Comparison of ENCODE assay signal across 12 mouse cellular contexts in the genomic region with DNA sequence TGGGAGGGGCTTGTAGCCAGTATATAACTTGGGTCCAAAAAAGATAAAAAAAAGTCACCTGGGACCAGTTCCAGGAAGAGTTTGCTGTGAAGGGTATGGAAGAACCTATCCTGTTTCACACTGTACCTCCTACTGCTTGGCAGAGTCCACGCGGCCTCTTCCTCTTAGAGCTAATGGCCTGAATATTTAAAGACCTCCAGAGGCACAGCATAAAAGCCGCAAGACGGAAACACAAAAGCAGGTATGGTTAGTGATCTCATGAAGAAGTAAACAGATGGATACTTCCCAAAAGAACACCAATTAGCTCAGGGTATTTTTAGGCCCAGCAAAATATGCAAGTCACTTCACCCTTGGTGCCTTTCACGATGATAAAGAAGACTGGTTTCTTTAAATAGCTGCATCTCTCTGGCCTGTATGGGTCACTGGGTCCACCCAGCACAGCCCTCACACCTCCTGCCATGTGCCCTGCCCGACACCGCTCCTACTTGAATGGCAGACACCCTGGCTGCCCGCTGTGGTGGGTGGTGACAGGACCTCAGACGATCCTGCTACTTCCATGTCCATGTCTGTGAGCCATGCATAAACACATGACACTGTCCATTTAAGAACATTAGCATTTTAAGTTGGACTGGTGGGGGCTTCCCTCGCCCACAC. TPM values are rescaled to one million over a fixed set of nuclear protein-coding genes. Genes with fewer than 3 reads are reported as not detected.
A peak's percentile ranks its signal among the peaks of the same experiment; 100 is the strongest.
DNase-seq lines count a peak whose midpoint lies in the region; ATAC-seq and TF ChIP-seq lines count a peak whose summit lies in the region.
"Had no signal": no experiment of that assay in that cellular context is flagged by ENCODE, and none has a peak within 500 bp of the region (broad histone marks: within the 10 kb centered on the region; RNA-seq: fewer than 3 reads in every experiment).

No protein-coding gene starts in this region.

- H3K27ac ChIP-seq in forebrain, embryonic 12.5 days: no peak overlapping the region
- H3K27ac ChIP-seq in forebrain, embryonic 11.5 days (ENCODE audit: low read depth, low read length): no peak overlapping the region
- H3K27ac ChIP-seq in liver, embryonic 12.5 days: 0 out of 2 replicates have a peak overlapping the region, but pooled peaks have one; percentile 32
- no peak overlapping the region for H3K27ac ChIP-seq in liver, postnatal 0 days (ENCODE audit: low read depth)
- peak overlapping the region; percentile 93 for H3K27ac ChIP-seq in heart, adult 2 months
- H3K27ac ChIP-seq in liver, embryonic 13.5 days: no peak overlapping the region; the same call in 1 of the 2 replicates

- WGBS in forebrain, embryonic 12.5 days: 76% methylated on average over 10 of the region's 10 CpGs
- WGBS in forebrain, embryonic 11.5 days: 86% methylated on average over 10 of the region's 10 CpGs
- 69% methylated on average over 10 of the region's 10 CpGs for WGBS in liver, embryonic 12.5 days (ENCODE audit: insufficient replicate concordance)
- 71% methylated on average over 10 of the region's 10 CpGs for WGBS in liver, postnatal 0 days (ENCODE audit: insufficient replicate concordance)
- 63% methylated on average over 10 of the region's 10 CpGs for WGBS in heart, adult 2 months
- 59% methylated on average over 10 of the region's 10 CpGs for WGBS in liver, embryonic 13.5 days (ENCODE audit: insufficient replicate concordance)

- TF ChIP-seq CTCF in liver, postnatal 0 days (IDR thresholded peaks at IDR 0.05; ENCODE audit: low read depth): no peak
- no peak for TF ChIP-seq CTCF in heart, adult 2 months (IDR thresholded peaks at IDR 0.05)

- intact Hi-C loops in heart, adult 2 months (cut with DNase I): no loop called here

- no peaks in the 10 kb centered on the region for H3K79me2 ChIP-seq in heart, adult 2 months (replicated peaks; ENCODE audit: control insufficient read depth, insufficient read depth, low read length)

- TF ChIP-seq EP300 in liver, postnatal 0 days (IDR thresholded peaks at IDR 0.05; ENCODE audit: low read depth): no peak
- TF ChIP-seq EP300 in heart, adult 2 months (IDR thresholded peaks at IDR 0.05; ENCODE audit: insufficient read depth, low read depth, low read length): peak; percentile 92

- H3K4me3 ChIP-seq in forebrain, embryonic 12.5 days (replicated peaks): no peak overlapping the region
- no peak overlapping the region for H3K4me3 ChIP-seq in forebrain, embryonic 11.5 days (ENCODE audit: low read depth, low read length)
- no peak overlapping the region for H3K4me3 ChIP-seq in liver, embryonic 12.5 days
- no peak overlapping the region for H3K4me3 ChIP-seq in liver, postnatal 0 days (ENCODE audit: low read depth, low read length)
- H3K4me3 ChIP-seq in heart, adult 2 months: no peak overlapping the region
- H3K4me3 ChIP-seq in liver, embryonic 13.5 days (replicated peaks): no peak overlapping the region

- peaks cover 21% of the 10 kb centered on the region for H3K36me3 ChIP-seq in forebrain, embryonic 12.5 days (replicated peaks)
- no peaks in the 10 kb centered on the region; the same call in 1 of the 2 replicates for H3K36me3 ChIP-seq in forebrain, embryonic 11.5 days (ENCODE audit: control insufficient read depth, insufficient read depth, low read length)
- peaks cover 33% of the 10 kb centered on the region; the same call in 1 of the 2 replicates for H3K36me3 ChIP-seq in liver, embryonic 12.5 days
- H3K36me3 ChIP-seq in liver, postnatal 0 days (replicated peaks; ENCODE audit: insufficient read depth, low read length): no peaks in the 10 kb centered on the region
- peaks cover 4% of the 10 kb centered on the region for H3K36me3 ChIP-seq in heart, adult 2 months (ENCODE audit: control insufficient read depth, insufficient read depth, low read length)
- peaks cover 22% of the 10 kb centered on the region for H3K36me3 ChIP-seq in liver, embryonic 13.5 days

- H3K4me2 ChIP-seq in forebrain, embryonic 12.5 days: no peak overlapping the region
- H3K4me2 ChIP-seq in forebrain, embryonic 11.5 days (ENCODE audit: low read depth, low read length, severe bottlenecking): no peak overlapping the region
- no peak overlapping the region for H3K4me2 ChIP-seq in liver, embryonic 12.5 days
- H3K4me2 ChIP-seq in liver, postnatal 0 days (ENCODE audit: low read depth, low read length): no peak overlapping the region
- no peak overlapping the region for H3K4me2 ChIP-seq in liver, embryonic 13.5 days

- no peak for DNase-seq in forebrain, embryonic 11.5 days (ENCODE audit: low spot score)
- DNase-seq in liver, postnatal 0 days: no peak
- DNase-seq in heart, adult 2 months: peak; percentile 50 to 77
- no peak for DNase-seq in liver, embryonic 13.5 days
- no peak for DNase-seq in spleen, postnatal 4 days (ENCODE audit: low spot score in 2 of 2)
- no peak for DNase-seq in layer of hippocampus, adult 11-12 months (ENCODE audit: low spot score)
- DNase-seq: cerebellum, adult 11 months; spleen, adult 18-20 months; thymus, adult 2 months had no signal

- H3K4me1 ChIP-seq in forebrain, embryonic 12.5 days: no peaks in the 10 kb centered on the region
- H3K4me1 ChIP-seq in forebrain, embryonic 11.5 days (replicated peaks; ENCODE audit: control insufficient read depth, insufficient read depth, low read length): no peaks in the 10 kb centered on the region
- H3K4me1 ChIP-seq in liver, embryonic 12.5 days: peaks cover 33% of the 10 kb centered on the region
- peaks cover 12% of the 10 kb centered on the region for H3K4me1 ChIP-seq in liver, postnatal 0 days (ENCODE audit: insufficient read depth)
- H3K4me1 ChIP-seq in heart, adult 2 months (ENCODE audit: control insufficient read depth, insufficient read depth, low read length): peaks cover 3% of the 10 kb centered on the region
- H3K4me1 ChIP-seq in liver, embryonic 13.5 days (replicated peaks): peaks cover 29% of the 10 kb centered on the region

- 0 out of 2 replicates have a peak, but pooled peaks have one; percentile 23 for TF ChIP-seq POLR2A in heart, adult 2 months (IDR thresholded peaks at IDR 0.05; ENCODE audit: insufficient read depth, low read depth, low read length)

- ATAC-seq in forebrain, embryonic 12.5 days (ENCODE audit: low FRiP score): peak; percentile 33; the same call in 1 of the 2 replicates
- no peak for ATAC-seq in forebrain, embryonic 11.5 days (replicated peaks; ENCODE audit: low FRiP score)
- ATAC-seq in liver, embryonic 12.5 days: peak; percentile 58
- ATAC-seq in liver, postnatal 0 days: no peak
- peak; percentile 49; the same call in 1 of the 2 replicates for ATAC-seq in liver, embryonic 13.5 days (ENCODE audit: low read depth)

- no peaks in the 10 kb centered on the region for H3K27me3 ChIP-seq in forebrain, embryonic 12.5 days
- no peaks in the 10 kb centered on the region for H3K27me3 ChIP-seq in forebrain, embryonic 11.5 days (ENCODE audit: control insufficient read depth, insufficient read depth, low read length)
- no peaks in the 10 kb centered on the region for H3K27me3 ChIP-seq in liver, embryonic 12.5 days (replicated peaks)
- no peaks in the 10 kb centered on the region for H3K27me3 ChIP-seq in liver, postnatal 0 days (ENCODE audit: insufficient read depth, low read length)
- H3K27me3 ChIP-seq in heart, adult 2 months (ENCODE audit: control insufficient read depth, insufficient read depth, low read length): no peaks in the 10 kb centered on the region
- no peaks in the 10 kb centered on the region for H3K27me3 ChIP-seq in liver, embryonic 13.5 days

- H3K9me3 ChIP-seq in forebrain, embryonic 12.5 days: no peaks in the 10 kb centered on the region
- H3K9me3 ChIP-seq in forebrain, embryonic 11.5 days (ENCODE audit: control insufficient read depth, low read length): no peaks in the 10 kb centered on the region
- no peaks in the 10 kb centered on the region for H3K9me3 ChIP-seq in liver, embryonic 12.5 days (replicated peaks)
- no peaks in the 10 kb centered on the region for H3K9me3 ChIP-seq in liver, postnatal 0 days (ENCODE audit: low read length)
- H3K9me3 ChIP-seq in liver, embryonic 13.5 days (replicated peaks): no peaks in the 10 kb centered on the region
- H3K9me3 ChIP-seq: G1E had no signal

- H3K9ac ChIP-seq in forebrain, embryonic 12.5 days: no peak overlapping the region
- no peak overlapping the region for H3K9ac ChIP-seq in forebrain, embryonic 11.5 days (ENCODE audit: low read length)
- H3K9ac ChIP-seq in liver, embryonic 12.5 days: no peak overlapping the region
- no peak overlapping the region for H3K9ac ChIP-seq in liver, postnatal 0 days (replicated peaks)
- H3K9ac ChIP-seq in heart, adult 2 months (ENCODE audit: low read depth, low read length): peak overlapping the region; percentile 5; the same call in 1 of the 2 replicates
- H3K9ac ChIP-seq in liver, embryonic 13.5 days: no peak overlapping the region

RNA-seq across cellular contexts. Expression of a gene that starts 13.9 kb away (rescaled TPM):
- polyA plus RNA-seq in forebrain, embryonic 12.5 days (2016; fragmentation: Nextera tagmentation; extraction: Ambion mirVana): 81.6 and 86.3 TPM in 2 replicates
- polyA plus RNA-seq in forebrain, embryonic 11.5 days (2014; fragmentation: Nextera tagmentation; extraction: Ambion mirVana): 55.6 and 59.4 TPM in 2 replicates
- polyA plus RNA-seq in liver, embryonic 12.5 days (2016; fragmentation: Nextera tagmentation; extraction: Ambion mirVana): 32.9 and 34.0 TPM in 2 replicates
- polyA plus RNA-seq in liver, postnatal 0 days (2015; fragmentation: Nextera tagmentation; extraction: Ambion mirVana): 13.6 and 15.3 TPM in 2 replicates
- 100 to 1,000 TPM; 448 to 514 TPM for total RNA-seq in heart, adult 2 months (2021)
- polyA plus RNA-seq in heart, adult 2 months (2012; rRNA removed): 343 and 518 TPM in 2 replicates
- polyA plus RNA-seq in liver, embryonic 13.5 days (2015; fragmentation: Nextera tagmentation; extraction: Ambion mirVana): 22.9 and 29.4 TPM in 2 replicates

RNA-seq across cellular contexts. Expression of a gene that starts 23.8 kb away (rescaled TPM):
- 29.5 and 29.6 TPM in 2 replicates for polyA plus RNA-seq in forebrain, embryonic 12.5 days (2016; fragmentation: Nextera tagmentation; extraction: Ambion mirVana)
- 27.0 and 28.8 TPM in 2 replicates for polyA plus RNA-seq in forebrain, embryonic 11.5 days (2014; fragmentation: Nextera tagmentation; extraction: Ambion mirVana)
- 21.0 and 21.2 TPM in 2 replicates for polyA plus RNA-seq in liver, embryonic 12.5 days (2016; fragmentation: Nextera tagmentation; extraction: Ambion mirVana)
- 9.2 and 9.9 TPM in 2 replicates for polyA plus RNA-seq in liver, postnatal 0 days (2015; fragmentation: Nextera tagmentation; extraction: Ambion mirVana)
- 10 to 100 TPM; 14.7 to 16.9 TPM for total RNA-seq in heart, adult 2 months (2021)
- 24.4 and 34.4 TPM in 2 replicates for polyA plus RNA-seq in heart, adult 2 months (2012; rRNA removed)
- polyA plus RNA-seq in liver, embryonic 13.5 days (2015; fragmentation: Nextera tagmentation; extraction: Ambion mirVana): 16.5 and 17.2 TPM in 2 replicates

Comparison
In these comparisons a context has a peak if more than half of its experiments do, and no peak if none do; other contexts are left out.
1. ATAC-seq: peak in forebrain, embryonic 12.5 days (single experiment), liver, embryonic 12.5 days (single experiment) and liver, embryonic 13.5 days (single experiment); none in forebrain, embryonic 11.5 days (single experiment) and liver, postnatal 0 days (single experiment).
2. H3K27ac ChIP-seq: peak in liver, embryonic 12.5 days (single experiment) and heart, adult 2 months (single experiment); none in forebrain, embryonic 12.5 days (single experiment), forebrain, embryonic 11.5 days (single experiment), liver, postnatal 0 days (single experiment) and liver, embryonic 13.5 days (single experiment).
3. DNase-seq: peak in heart, adult 2 months (2 of 2); none in forebrain, embryonic 11.5 days (single experiment), liver, postnatal 0 days (single experiment), liver, embryonic 13.5 days (single experiment), spleen, postnatal 4 days (0 of 2) and layer of hippocampus, adult 11-12 months (single experiment).